Mouse (Mus musculus): ENCODE results near the gene AI661453. TPM values are rescaled to one million over a fixed set of nuclear protein-coding genes. Genes with fewer than 3 reads are reported as not detected.

Gene AI661453
- polyA plus RNA-seq, 1 experiment = 37.6 TPM

GRCm38 (mm10) chr17:47439396-47440028 lies 3.1 kb downstream of the AI661453 start:
- no peaks in the 10 kb centered on the region for H3K9me3 ChIP-seq (replicated peaks; ENCODE audit: control insufficient read depth, insufficient read depth, low read length, poor library complexity, severe bottlenecking)
- no peak for TF ChIP-seq CTCF (IDR thresholded peaks at IDR 0.05; ENCODE audit: low read depth, low read length)
- no peak for TF ChIP-seq POLR2A (IDR thresholded peaks at IDR 0.05; ENCODE audit: insufficient read depth, low read length)
- TF ChIP-seq EP300 (IDR thresholded peaks at IDR 0.05; ENCODE audit: insufficient read depth, low read depth, low read length) = no peak
- no peaks in the 10 kb centered on the region for H3K36me3 ChIP-seq (ENCODE audit: control insufficient read depth, insufficient read depth, low read length, poor library complexity, severe bottlenecking)
- H3K9ac ChIP-seq (ENCODE audit: low read depth, poor library complexity, severe bottlenecking) = no peak overlapping the region
- H3K4me1 ChIP-seq (ENCODE audit: control insufficient read depth, insufficient read depth, low read length) = peaks cover 13% of the 10 kb centered on the region
- H3K4me3 ChIP-seq (ENCODE audit: low read depth, low read length) = no peak overlapping the region
- H3K27me3 ChIP-seq (ENCODE audit: control insufficient read depth, insufficient read depth, low read length, poor library complexity, severe bottlenecking) = no peaks in the 10 kb centered on the region
- peak overlapping the region; percentile 88 for H3K27ac ChIP-seq (ENCODE audit: insufficient read depth, low read length)

GRCm38 (mm10) chr17:47440359-47440890 lies 4.0 kb downstream of the AI661453 start:
- no peak overlapping the region for H3K4me3 ChIP-seq (ENCODE audit: low read depth, low read length)
- H3K4me1 ChIP-seq (ENCODE audit: control insufficient read depth, insufficient read depth, low read length) = peaks cover 13% of the 10 kb centered on the region
- H3K36me3 ChIP-seq (ENCODE audit: control insufficient read depth, insufficient read depth, low read length, poor library complexity, severe bottlenecking) = no peaks in the 10 kb centered on the region
- no peak overlapping the region; the same call in 1 of the 2 replicates for H3K9ac ChIP-seq (ENCODE audit: low read depth, poor library complexity, severe bottlenecking)
- peak overlapping the region; percentile 88 for H3K27ac ChIP-seq (ENCODE audit: insufficient read depth, low read length)
- H3K27me3 ChIP-seq (ENCODE audit: control insufficient read depth, insufficient read depth, low read length, poor library complexity, severe bottlenecking) = no peaks in the 10 kb centered on the region
- TF ChIP-seq CTCF (IDR thresholded peaks at IDR 0.05; ENCODE audit: low read depth, low read length) (no peak), EP300 (IDR thresholded peaks at IDR 0.05; ENCODE audit: insufficient read depth, low read depth, low read length) (peak; percentile 76)
- H3K9me3 ChIP-seq (replicated peaks; ENCODE audit: control insufficient read depth, insufficient read depth, low read length, poor library complexity, severe bottlenecking) = no peaks in the 10 kb centered on the region

GRCm38 (mm10) chr17:47441296-47442051 lies 5.1 kb downstream of the AI661453 start:
- no peaks in the 10 kb centered on the region for H3K9me3 ChIP-seq (replicated peaks; ENCODE audit: control insufficient read depth, insufficient read depth, low read length, poor library complexity, severe bottlenecking)
- no peaks in the 10 kb centered on the region for H3K36me3 ChIP-seq (ENCODE audit: control insufficient read depth, insufficient read depth, low read length, poor library complexity, severe bottlenecking)
- H3K4me3 ChIP-seq (ENCODE audit: low read depth, low read length) = no peak overlapping the region
- no peak overlapping the region for H3K27ac ChIP-seq (ENCODE audit: insufficient read depth, low read length)
- H3K4me1 ChIP-seq (ENCODE audit: control insufficient read depth, insufficient read depth, low read length) = peaks cover 13% of the 10 kb centered on the region
- H3K9ac ChIP-seq (ENCODE audit: low read depth, poor library complexity, severe bottlenecking) = no peak overlapping the region
- no peaks in the 10 kb centered on the region for H3K27me3 ChIP-seq (ENCODE audit: control insufficient read depth, insufficient read depth, low read length, poor library complexity, severe bottlenecking)
- TF ChIP-seq EP300 (IDR thresholded peaks at IDR 0.05; ENCODE audit: insufficient read depth, low read depth, low read length) (no peak), POLR2A (IDR thresholded peaks at IDR 0.05; ENCODE audit: insufficient read depth, low read length) (no peak), CTCF (IDR thresholded peaks at IDR 0.05; ENCODE audit: low read depth, low read length) (no peak)

- Histone ChIP-seq H3K36me3 (ENCODE audit: control insufficient read depth, insufficient read depth, low read length, poor library complexity, severe bottlenecking) (no peaks in the 10 kb centered on the region), H3K27me3 (ENCODE audit: control insufficient read depth, insufficient read depth, low read length, poor library complexity, severe bottlenecking) (no peaks in the 10 kb centered on the region), H3K9me3 (replicated peaks; ENCODE audit: control insufficient read depth, insufficient read depth, low read length, poor library complexity, severe bottlenecking) (no peaks in the 10 kb centered on the region), H3K4me1 (ENCODE audit: control insufficient read depth, insufficient read depth, low read length) (peaks cover 13% of the 10 kb centered on the region), H3K27ac (ENCODE audit: insufficient read depth, low read length) (no peak overlapping the region), H3K4me3 (ENCODE audit: low read depth, low read length) (no peak overlapping the region), H3K9ac (ENCODE audit: low read depth, poor library complexity, severe bottlenecking) (no peak overlapping the region)
- TF ChIP-seq POLR2A (IDR thresholded peaks at IDR 0.05; ENCODE audit: insufficient read depth, low read length) (no peak), EP300 (IDR thresholded peaks at IDR 0.05; ENCODE audit: insufficient read depth, low read depth, low read length) (no peak), CTCF (IDR thresholded peaks at IDR 0.05; ENCODE audit: low read depth, low read length) (no peak)
These were observed 5.9 kb downstream of the AI661453 start for GRCm38 (mm10) chr17:47442271-47442670.

- H3K27ac ChIP-seq (ENCODE audit: insufficient read depth, low read length) = no peak overlapping the region
- no peaks in the 10 kb centered on the region for H3K27me3 ChIP-seq (ENCODE audit: control insufficient read depth, insufficient read depth, low read length, poor library complexity, severe bottlenecking)
- no peak overlapping the region for H3K9ac ChIP-seq (ENCODE audit: low read depth, poor library complexity, severe bottlenecking)
- peaks cover 17% of the 10 kb centered on the region for H3K4me1 ChIP-seq (ENCODE audit: control insufficient read depth, insufficient read depth, low read length)
- H3K4me3 ChIP-seq (ENCODE audit: low read depth, low read length) = no peak overlapping the region
- no peak for TF ChIP-seq EP300 (IDR thresholded peaks at IDR 0.05; ENCODE audit: insufficient read depth, low read depth, low read length)
- TF ChIP-seq POLR2A (IDR thresholded peaks at IDR 0.05; ENCODE audit: insufficient read depth, low read length) = no peak
- no peak for TF ChIP-seq CTCF (IDR thresholded peaks at IDR 0.05; ENCODE audit: low read depth, low read length)
- no peaks in the 10 kb centered on the region for H3K9me3 ChIP-seq (replicated peaks; ENCODE audit: control insufficient read depth, insufficient read depth, low read length, poor library complexity, severe bottlenecking)
- H3K36me3 ChIP-seq (ENCODE audit: control insufficient read depth, insufficient read depth, low read length, poor library complexity, severe bottlenecking) = no peaks in the 10 kb centered on the region
These were observed 7.7 kb downstream of the AI661453 start for GRCm38 (mm10) chr17:47444113-47444512.

GRCm38 (mm10) chr17:47445518-47445917 lies 9.1 kb downstream of the AI661453 start:
- H3K4me1 ChIP-seq (ENCODE audit: control insufficient read depth, insufficient read depth, low read length) = peaks cover 21% of the 10 kb centered on the region
- no peaks in the 10 kb centered on the region for H3K36me3 ChIP-seq (ENCODE audit: control insufficient read depth, insufficient read depth, low read length, poor library complexity, severe bottlenecking)
- TF ChIP-seq POLR2A (IDR thresholded peaks at IDR 0.05; ENCODE audit: insufficient read depth, low read length) (no peak), EP300 (IDR thresholded peaks at IDR 0.05; ENCODE audit: insufficient read depth, low read depth, low read length) (no peak), CTCF (IDR thresholded peaks at IDR 0.05; ENCODE audit: low read depth, low read length) (no peak)
- no peak overlapping the region for H3K4me3 ChIP-seq (ENCODE audit: low read depth, low read length)
- no peak overlapping the region for H3K9ac ChIP-seq (ENCODE audit: low read depth, poor library complexity, severe bottlenecking)
- H3K9me3 ChIP-seq (replicated peaks; ENCODE audit: control insufficient read depth, insufficient read depth, low read length, poor library complexity, severe bottlenecking) = no peaks in the 10 kb centered on the region
- H3K27me3 ChIP-seq (ENCODE audit: control insufficient read depth, insufficient read depth, low read length, poor library complexity, severe bottlenecking) = no peaks in the 10 kb centered on the region
- H3K27ac ChIP-seq (ENCODE audit: insufficient read depth, low read length) = no peak overlapping the region

All from ES-Bruce4 (cell line).